Mouse (Mus musculus) midbrain, postnatal 0 days (tissue): ENCODE data around the gene Mlycd. TPM values are rescaled to one million over a fixed set of nuclear protein-coding genes. Genes with fewer than 3 reads are reported as not detected.

Experiments used
- ATAC-seq: fragments of 200-750 bp; cut with Nextera tagmentation; 2 replicates; pipeline ENCODE4 v1.8.0; 2017; ENCODE audit warnings: moderate number of reproducible peaks, mild to moderate bottlenecking, moderate TSS enrichment, moderate library complexity; ENCODE audit not compliant: low FRiP score
- DNase-seq: peaks from one replicate; pipeline ENCODE4 v3.0.0-alpha.2; 2015; ENCODE audit warnings: low spot score
- H3K27ac ChIP-seq: fragments of 300-500 bp; sonication (generic); 2 replicates; pipeline ENCODE4 v1.5.1; 2014; ENCODE audit warnings: low read depth, mild to moderate bottlenecking, low read length, mixed read lengths
- H3K27me3 ChIP-seq: fragments of 300-500 bp; sonication (generic); 2 replicates; pipeline ENCODE4 v1.6.1; 2014; ENCODE audit warnings: low read length, control low read depth, mixed read lengths; ENCODE audit not compliant: insufficient read depth
- H3K36me3 ChIP-seq: fragments of 300-500 bp; sonication (generic); 2 replicates; pipeline ENCODE4 v1.6.1; 2014; ENCODE audit warnings: low read length, control low read depth, mixed read lengths; ENCODE audit not compliant: insufficient read depth
- H3K4me1 ChIP-seq: fragments of 300-500 bp; sonication (generic); 2 replicates; pipeline ENCODE4 v1.6.1; 2014; ENCODE audit warnings: mild to moderate bottlenecking, control low read depth, antibody characterized with exemption, low read length, mixed read lengths; ENCODE audit not compliant: insufficient read depth
- H3K4me2 ChIP-seq: fragments of 300-500 bp; sonication (generic); 2 replicates; pipeline ENCODE4 v1.6.1; 2014; ENCODE audit warnings: low read depth, mild to moderate bottlenecking, low read length, mixed read lengths; ENCODE audit not compliant: poor library complexity, severe bottlenecking
- H3K4me3 ChIP-seq: fragments of 300-500 bp; sonication (generic); 2 replicates; pipeline ENCODE4 v1.5.1; 2014; ENCODE audit warnings: low read depth, mild to moderate bottlenecking, low read length, moderate library complexity
- H3K9ac ChIP-seq: fragments of 300-500 bp; sonication (generic); replicated peaks from 2 replicates; pipeline ENCODE4 v1.6.1; 2014; ENCODE audit warnings: mild to moderate bottlenecking, low read length, moderate library complexity, mixed read lengths; ENCODE audit not compliant: poor library complexity, severe bottlenecking
- H3K9me3 ChIP-seq: fragments of 300-500 bp; sonication (generic); 2 replicates; pipeline ENCODE4 v1.6.1; 2016; ENCODE audit warnings: low read length, control low read depth
- CTCF ChIP-seq: IDR thresholded peaks from 2 replicates; pipeline ENCODE4 v1.5.1; 2016; ENCODE audit warnings: antibody characterized with exemption, mild to moderate bottlenecking
- WGBS: fragments of 180-500 bp; shearing (Covaris S2); extraction: QIAGEN DNeasy Blood & Tissue Kit; methylation state at CpG from one replicate; pipeline ENCODE4 v1.1.7; 2014; 5-methylcytosine and 5-hydroxymethylcytosine counted together
- polyA plus RNA-seq: library from polyadenylated mRNA; unstranded; fragments of >200 nt; fragmentation: Nextera tagmentation; extraction: Ambion mirVana; gene quantifications from 2 replicates; pipeline ENCODE4 v1.2.1, GENCODE M21; 2015
- total RNA-seq: library from RNA; depleted of rRNA; stranded (reverse); fragments of >200 nt; gene quantifications from 2 replicates; pipeline ENCODE4 v1.2.3, GENCODE M21; 2014

The Mlycd gene
- total and polyA plus RNA-seq, 2 experiments from 2014 or later: 20.6 to 32.1 TPM

DNA sequence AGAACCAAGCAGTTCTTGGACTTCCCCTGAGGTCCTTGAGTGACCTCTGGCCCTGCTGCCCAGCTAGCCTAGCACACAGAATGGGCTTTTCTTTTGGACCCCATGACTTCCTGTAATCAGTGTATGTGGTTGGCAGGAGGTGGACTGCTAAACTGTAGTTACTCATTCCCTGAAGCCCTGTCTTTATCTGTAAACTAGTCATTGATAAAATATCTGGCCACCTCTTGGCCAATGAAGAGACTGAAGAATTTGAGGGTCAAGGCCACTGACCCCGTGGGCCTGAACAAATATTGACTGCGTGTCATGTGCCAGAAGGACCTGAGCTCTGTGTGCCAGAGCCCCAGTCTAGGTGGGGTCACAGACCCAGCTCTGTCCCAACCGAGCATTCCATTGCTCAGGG lies 37.7 kb downstream of the Mlycd start:
- Histone ChIP-seq H3K27me3 (no peaks in the 10 kb centered on the region), H3K9me3 (no peaks in the 10 kb centered on the region), H3K9ac (no peak overlapping the region), H3K27ac (no peak overlapping the region), H3K36me3 (no peaks in the 10 kb centered on the region), H3K4me2 (no peak overlapping the region), H3K4me1 (no peaks in the 10 kb centered on the region), H3K4me3 (no peak overlapping the region)
- DNase-seq (no peak), ATAC-seq (no peak)
- no peak for TF ChIP-seq CTCF
- 62% methylated on average over 3 of the region's 3 CpGs for WGBS

DNA sequence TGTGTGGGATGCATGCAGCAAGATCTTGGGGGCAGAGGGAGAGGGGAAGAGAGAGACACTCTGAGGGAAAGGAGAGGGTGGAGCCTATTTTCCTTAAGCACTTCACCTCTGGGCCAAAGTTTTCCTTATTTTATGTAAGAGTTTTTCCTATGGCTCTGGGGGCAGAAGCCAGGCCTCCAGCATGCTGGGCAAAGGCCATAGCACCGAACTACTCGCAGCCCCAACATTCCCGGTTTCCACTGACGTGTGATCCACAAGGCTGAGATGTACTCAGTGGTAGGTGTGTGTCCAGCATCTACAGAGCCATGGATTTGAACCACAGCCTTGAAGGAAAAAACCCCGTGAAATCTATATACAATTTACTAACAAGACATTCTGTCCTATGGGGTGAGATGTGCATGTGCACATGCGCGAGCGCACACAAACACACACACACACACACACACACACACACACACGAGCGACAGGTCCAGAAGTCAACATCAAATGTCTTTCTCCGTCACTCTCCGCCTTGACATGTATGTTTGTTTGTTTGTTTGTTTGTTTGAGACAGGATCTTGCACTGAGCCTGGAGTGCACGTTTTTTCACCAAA lies 39.0 kb downstream of the Mlycd start, which contains the start of gene Osgin1:
Osgin1 (plus strand) TSS at position 543 of the 593 bp plus-strand sequence.
- Histone ChIP-seq H3K9me3 (no peaks in the 10 kb centered on the region), H3K36me3 (no peaks in the 10 kb centered on the region), H3K4me1 (no peaks in the 10 kb centered on the region), H3K4me3 (no peak within 1 kb of the TSS), H3K4me2 (no peak within 1 kb of the TSS), H3K9ac (no peak within 1 kb of the TSS), H3K27me3 (no peaks in the 10 kb centered on the region), H3K27ac (no peak within 1 kb of the TSS)
- no peak for ATAC-seq
- WGBS: 89% methylated on average over 13 of the region's 13 CpGs
- no peak for DNase-seq
- no peak for TF ChIP-seq CTCF

DNA sequence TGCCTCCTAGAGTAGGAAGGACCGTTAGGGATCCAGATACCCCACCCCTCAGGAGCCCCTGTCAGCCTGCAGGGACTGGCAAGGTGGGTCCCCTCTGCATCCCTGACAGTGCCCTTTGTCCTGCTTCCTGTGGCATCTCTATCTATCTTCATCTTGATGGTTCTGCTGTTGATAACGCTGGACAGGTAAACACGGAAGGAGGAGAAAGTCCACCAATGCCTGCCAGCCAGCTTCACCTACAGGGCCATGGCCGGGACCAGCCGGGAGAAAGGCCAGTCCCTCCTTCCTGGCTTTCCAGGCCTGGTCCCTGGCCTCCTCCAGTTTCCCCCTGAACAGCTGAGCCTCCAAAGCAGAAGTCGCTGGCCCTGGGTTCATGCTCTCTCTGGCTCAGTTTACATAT lies 39.9 kb downstream of the Mlycd start:
- no peak for DNase-seq
- H3K4me1 ChIP-seq: no peaks in the 10 kb centered on the region

DNA sequence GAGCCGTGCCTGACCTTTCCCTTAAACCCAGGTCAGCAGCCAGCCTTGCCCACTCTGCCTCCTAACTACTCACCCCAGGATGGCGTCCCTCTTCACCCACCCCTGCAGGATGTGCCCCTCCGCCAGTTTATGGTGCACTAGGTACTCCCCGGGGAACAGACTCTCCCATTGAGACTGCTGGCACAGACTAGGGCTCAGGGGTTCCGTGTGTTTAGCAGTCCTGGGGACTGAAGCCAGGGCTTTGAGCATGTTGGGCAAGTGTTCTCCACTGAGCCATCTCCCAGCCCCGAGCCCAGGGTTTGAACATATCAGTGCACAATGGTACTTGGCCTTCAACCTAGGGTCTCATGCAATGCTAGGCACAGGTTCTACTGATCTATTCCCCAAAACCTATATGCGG lies 40.8 kb downstream of the Mlycd start:
- Histone ChIP-seq H3K4me1 (no peaks in the 10 kb centered on the region), H3K27ac (no peak overlapping the region), H3K4me2 (no peak overlapping the region), H3K9me3 (no peaks in the 10 kb centered on the region), H3K9ac (no peak overlapping the region), H3K36me3 (no peaks in the 10 kb centered on the region), H3K4me3 (no peak overlapping the region), H3K27me3 (no peaks in the 10 kb centered on the region)
- TF ChIP-seq CTCF: no peak
- no peak for DNase-seq
- no peak for ATAC-seq
- 86% methylated on average over 7 of the region's 7 CpGs for WGBS

More for the DNA sequence above, 39.9 kb downstream of the Mlycd start:
- Histone ChIP-seq H3K9ac (no peak overlapping the region), H3K36me3 (no peaks in the 10 kb centered on the region), H3K9me3 (no peaks in the 10 kb centered on the region), H3K27ac (no peak overlapping the region), H3K4me3 (no peak overlapping the region), H3K27me3 (no peaks in the 10 kb centered on the region), H3K4me2 (no peak overlapping the region)
- no peak for TF ChIP-seq CTCF
- no peak for ATAC-seq
- WGBS: 91% methylated on average over 6 of the region's 6 CpGs

DNA sequence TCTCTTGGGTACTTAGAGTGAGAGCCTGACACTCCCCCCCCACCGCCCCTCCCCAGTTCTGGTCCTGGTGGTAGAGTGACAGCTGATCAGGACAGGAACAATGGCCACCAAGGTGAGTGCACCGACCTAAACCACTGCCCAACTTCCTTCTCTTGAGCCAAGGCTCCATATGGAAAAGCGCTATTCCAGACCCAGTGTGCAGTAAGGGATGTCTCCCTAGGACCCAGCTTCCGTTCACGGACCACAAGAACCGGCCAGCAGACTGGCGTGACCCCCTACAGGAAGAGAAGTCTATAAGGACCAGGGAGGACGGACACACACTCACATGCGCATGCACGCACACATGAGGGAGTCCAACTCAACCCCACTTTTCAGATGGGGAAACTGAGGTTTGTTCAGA lies 41.7 kb downstream of the Mlycd start:
- no peak overlapping the region for H3K4me3 ChIP-seq
- DNase-seq: no peak
- no peak overlapping the region for H3K4me2 ChIP-seq
- H3K4me1 ChIP-seq: 0 out of 2 replicates have a peak, but pooled peaks cover 3% of the 10 kb centered on the region
- H3K27me3 ChIP-seq: no peaks in the 10 kb centered on the region
- no peak for ATAC-seq
- no peaks in the 10 kb centered on the region for H3K9me3 ChIP-seq
- no peaks in the 10 kb centered on the region for H3K36me3 ChIP-seq
- WGBS: 88% methylated on average over 10 of the region's 10 CpGs
- TF ChIP-seq CTCF: no peak
- no peak overlapping the region for H3K27ac ChIP-seq
- H3K9ac ChIP-seq: no peak overlapping the region

DNA sequence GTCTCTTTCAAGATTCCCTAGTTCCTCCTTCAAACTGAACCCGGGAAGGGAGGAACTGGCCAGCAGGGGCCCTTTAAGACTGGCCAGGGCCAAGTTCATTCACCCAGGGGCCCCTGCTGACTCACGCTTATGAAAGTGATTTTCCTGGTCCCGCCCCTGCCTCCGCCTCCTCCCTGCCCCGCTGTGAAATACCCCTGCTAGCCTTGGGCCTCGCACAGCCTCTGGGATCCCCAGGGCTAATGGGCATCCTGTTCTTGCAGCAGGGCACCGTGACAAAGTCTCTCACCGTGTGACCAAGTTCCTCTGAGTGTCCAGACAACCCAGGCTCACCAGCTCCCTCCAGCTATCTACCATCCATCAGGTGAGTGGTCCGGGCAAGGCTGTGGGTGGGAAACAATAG lies 42.3 kb downstream of the Mlycd start:
- no peak for ATAC-seq
- H3K9ac ChIP-seq: no peak overlapping the region
- 0 out of 2 replicates have a peak, but pooled peaks cover 3% of the 10 kb centered on the region for H3K4me1 ChIP-seq
- no peak overlapping the region for H3K4me3 ChIP-seq
- 12% methylated on average over 9 of the region's 9 CpGs for WGBS
- H3K4me2 ChIP-seq: no peak overlapping the region
- H3K27me3 ChIP-seq: no peaks in the 10 kb centered on the region
- no peaks in the 10 kb centered on the region for H3K36me3 ChIP-seq
- no peak for TF ChIP-seq CTCF
- DNase-seq: no peak
- H3K9me3 ChIP-seq: no peaks in the 10 kb centered on the region
- H3K27ac ChIP-seq: no peak overlapping the region
